Mouse (Mus musculus) forebrain, embryonic 14.5 days (tissue): ENCODE measurements around the gene Lyl1. TPM values are rescaled to one million over a fixed set of nuclear protein-coding genes. Genes with fewer than 3 reads are reported as not detected.
A peak's percentile ranks its signal among the peaks of the same experiment; 100 is the strongest.

Source experiments
- ATAC-seq: fragments of 200-750 bp; cut with Nextera tagmentation; 2 replicates; pipeline ENCODE4 v1.8.0; 2017; ENCODE audit warnings: mild to moderate bottlenecking, moderate library complexity
- DNase-seq: peaks from one replicate; pipeline ENCODE4 v3.0.0-alpha.2; 2015; ENCODE audit warnings: low spot score
- H3K27ac ChIP-seq: fragments of 300-500 bp; sonication (generic); 2 replicates; pipeline ENCODE4 v1.5.1; 2014; ENCODE audit warnings: low read depth, mild to moderate bottlenecking, control low read depth, low read length, moderate library complexity
- H3K27me3 ChIP-seq: fragments of 300-500 bp; sonication (generic); replicated peaks from 2 replicates; pipeline ENCODE4 v1.6.1; 2014; ENCODE audit warnings: low read length, control low read depth, mixed read lengths; ENCODE audit not compliant: control insufficient read depth, insufficient read depth
- H3K36me3 ChIP-seq: fragments of 300-500 bp; sonication (generic); 2 replicates; pipeline ENCODE4 v1.6.1; 2014; ENCODE audit warnings: low read length, control low read depth; ENCODE audit not compliant: control insufficient read depth, insufficient read depth
- H3K4me1 ChIP-seq: fragments of 300-500 bp; sonication (generic); 2 replicates; pipeline ENCODE4 v1.6.1; 2014; ENCODE audit warnings: antibody characterized with exemption, low read length, control low read depth; ENCODE audit not compliant: control insufficient read depth, insufficient read depth
- H3K4me2 ChIP-seq: fragments of 300-500 bp; sonication (generic); 2 replicates; pipeline ENCODE4 v1.6.1; 2014; ENCODE audit warnings: mild to moderate bottlenecking, control low read depth, low read length
- H3K4me3 ChIP-seq: fragments of 300-500 bp; sonication (generic); 2 replicates; pipeline ENCODE4 v1.5.1; 2014; ENCODE audit warnings: low read depth, low read length, control low read depth
- H3K9ac ChIP-seq: fragments of 300-500 bp; sonication (generic); 2 replicates; pipeline ENCODE4 v1.6.1; 2014; ENCODE audit warnings: mild to moderate bottlenecking, low read length, control low read depth, moderate library complexity
- H3K9me3 ChIP-seq: fragments of 300-500 bp; sonication (generic); replicated peaks from 2 replicates; pipeline ENCODE4 v1.6.1; 2016; ENCODE audit warnings: low read length, control low read depth, mixed read lengths; ENCODE audit not compliant: control insufficient read depth
- WGBS: fragments of 180-500 bp; shearing (Covaris S2); extraction: QIAGEN DNeasy Blood & Tissue Kit; methylation state at CpG from one replicate; pipeline ENCODE4 v1.1.7; 2014; 5-methylcytosine and 5-hydroxymethylcytosine counted together
- polyA plus RNA-seq: library from polyadenylated mRNA; unstranded; fragments of >200 nt; fragmentation: Nextera tagmentation; extraction: Ambion mirVana; gene quantifications from 2 replicates; pipeline ENCODE4 v1.2.1, GENCODE M21; 2014

The Lyl1 gene
- polyA plus RNA-seq, 1 experiment from 2014 or later, result 2.9 TPM

- Histone ChIP-seq H3K4me1 (peaks cover 69% of the 10 kb centered on the region), H3K36me3 (peaks cover 7% of the 10 kb centered on the region; the same call in 1 of the 2 replicates), H3K9ac (peak overlapping the region; percentile 55; the same call in 1 of the 2 replicates), H3K4me3 (no peak overlapping the region), H3K4me2 (peak overlapping the region; percentile 29; the same call in 1 of the 2 replicates), H3K9me3 (no peaks in the 10 kb centered on the region), H3K27me3 (no peaks in the 10 kb centered on the region), H3K27ac (peak overlapping the region; percentile 58; the same call in 1 of the 2 replicates)
- DNase-seq (peak; percentile 84), ATAC-seq (peak; percentile 30; the same call in 1 of the 2 replicates)
- WGBS, result 1% methylated on average over 16 of the region's 16 CpGs
Measured at GRCm38 (mm10) chr8:84737608-84738007, 36.4 kb downstream of the Lyl1 start.

GRCm38 (mm10) chr8:84738266-84738665 lies 37.0 kb downstream of the Lyl1 start:
- H3K27me3 ChIP-seq, result no peaks in the 10 kb centered on the region
- H3K4me1 ChIP-seq, result peaks cover 69% of the 10 kb centered on the region
- H3K36me3 ChIP-seq, result peaks cover 7% of the 10 kb centered on the region; the same call in 1 of the 2 replicates
- no peak overlapping the region for H3K4me3 ChIP-seq
- H3K9me3 ChIP-seq, result no peaks in the 10 kb centered on the region
- DNase-seq (no peak), ATAC-seq (no peak)
- peak overlapping the region; percentile 29 for H3K4me2 ChIP-seq
- 10% methylated on average over 10 of the region's 10 CpGs for WGBS
- peak overlapping the region; percentile 58; the same call in 1 of the 2 replicates for H3K27ac ChIP-seq
- peak overlapping the region; percentile 55; the same call in 1 of the 2 replicates for H3K9ac ChIP-seq

- 0 out of 2 replicates have a peak overlapping the region, but pooled peaks have one; percentile 29 for H3K4me2 ChIP-seq
- peaks cover 7% of the 10 kb centered on the region; the same call in 1 of the 2 replicates for H3K36me3 ChIP-seq
- WGBS, result 41% methylated on average over 10 of the region's 10 CpGs
- peak overlapping the region; percentile 58 for H3K27ac ChIP-seq
- no peaks in the 10 kb centered on the region for H3K27me3 ChIP-seq
- H3K4me1 ChIP-seq, result peaks cover 69% of the 10 kb centered on the region
- peak overlapping the region; percentile 55; the same call in 1 of the 2 replicates for H3K9ac ChIP-seq
- no peak overlapping the region for H3K4me3 ChIP-seq
- no peaks in the 10 kb centered on the region for H3K9me3 ChIP-seq
- no peak for DNase-seq
- ATAC-seq, result no peak
Measured at GRCm38 (mm10) chr8:84738715-84739400, 37.6 kb downstream of the Lyl1 start.

- WGBS, result 0% methylated on average over 1 of the region's 1 CpGs
- DNase-seq (no peak), ATAC-seq (no peak)
- H3K4me1 ChIP-seq, result peaks cover 69% of the 10 kb centered on the region
- no peaks in the 10 kb centered on the region for H3K27me3 ChIP-seq
- peaks cover 7% of the 10 kb centered on the region; the same call in 1 of the 2 replicates for H3K36me3 ChIP-seq
- no peaks in the 10 kb centered on the region for H3K9me3 ChIP-seq
- peak overlapping the region; percentile 55; the same call in 1 of the 2 replicates for H3K9ac ChIP-seq
- H3K27ac ChIP-seq, result peak overlapping the region; percentile 58
- H3K4me3 ChIP-seq, result no peak overlapping the region
- no peak overlapping the region for H3K4me2 ChIP-seq
Measured at GRCm38 (mm10) chr8:84739401-84739742, 38.1 kb downstream of the Lyl1 start.

- H3K9ac ChIP-seq, result peak overlapping the region; percentile 47; the same call in 1 of the 2 replicates
- H3K27me3 ChIP-seq, result no peaks in the 10 kb centered on the region
- peaks cover 78% of the 10 kb centered on the region for H3K4me1 ChIP-seq
Measured at GRCm38 (mm10) chr8:84740895-84741843, 39.9 kb downstream of the Lyl1 start.

GRCm38 (mm10) chr8:84742171-84743053 lies 41.2 kb downstream of the Lyl1 start:
- Histone ChIP-seq H3K4me1 (peaks cover 85% of the 10 kb centered on the region), H3K9ac (peak overlapping the region; percentile 47; the same call in 1 of the 2 replicates), H3K27me3 (no peaks in the 10 kb centered on the region), H3K4me2 (peak overlapping the region; percentile 38), H3K36me3 (no peaks in the 10 kb centered on the region), H3K27ac (peak overlapping the region; percentile 87), H3K9me3 (no peaks in the 10 kb centered on the region), H3K4me3 (no peak overlapping the region)
- DNase-seq, result peak; percentile 78
- ATAC-seq, result peak; percentile 53
- 3% methylated on average over 32 of the region's 32 CpGs for WGBS

More at GRCm38 (mm10) chr8:84740895-84741843, 39.9 kb downstream of the Lyl1 start:
- H3K9me3 ChIP-seq, result no peaks in the 10 kb centered on the region
- no peak for DNase-seq
- WGBS, result 35% methylated on average over 13 of the region's 13 CpGs
- peak overlapping the region; percentile 87 for H3K27ac ChIP-seq
- ATAC-seq, result no peak
- no peak overlapping the region for H3K4me2 ChIP-seq
- no peaks in the 10 kb centered on the region; the same call in 1 of the 2 replicates for H3K36me3 ChIP-seq
- H3K4me3 ChIP-seq, result no peak overlapping the region

GRCm38 (mm10) chr8:84743054-84743415 lies 41.8 kb downstream of the Lyl1 start:
- DNase-seq, result no peak
- Histone ChIP-seq H3K27me3 (no peaks in the 10 kb centered on the region), H3K4me1 (peaks cover 79% of the 10 kb centered on the region)

More at GRCm38 (mm10) chr8:84743054-84743415, 41.8 kb downstream of the Lyl1 start:
- Histone ChIP-seq H3K9ac (peak overlapping the region; percentile 49; the same call in 1 of the 2 replicates), H3K4me2 (peak overlapping the region; percentile 38), H3K27ac (peak overlapping the region; percentile 87), H3K36me3 (no peaks in the 10 kb centered on the region), H3K9me3 (no peaks in the 10 kb centered on the region), H3K4me3 (no peak overlapping the region)
- ATAC-seq, result no peak
- WGBS, result 9% methylated on average over 10 of the region's 10 CpGs
